Mouse (Mus musculus) lung, adult 18-20 months (tissue): ENCODE results near the gene Agbl3.

ENCODE experiments used
- DNase-seq, 2 experiments: peaks; one replicate each; pipeline ENCODE4 v3.0.0; 2022; ENCODE audit warnings: mixed read lengths in 2 of 2

Agbl3 gene

DNA sequence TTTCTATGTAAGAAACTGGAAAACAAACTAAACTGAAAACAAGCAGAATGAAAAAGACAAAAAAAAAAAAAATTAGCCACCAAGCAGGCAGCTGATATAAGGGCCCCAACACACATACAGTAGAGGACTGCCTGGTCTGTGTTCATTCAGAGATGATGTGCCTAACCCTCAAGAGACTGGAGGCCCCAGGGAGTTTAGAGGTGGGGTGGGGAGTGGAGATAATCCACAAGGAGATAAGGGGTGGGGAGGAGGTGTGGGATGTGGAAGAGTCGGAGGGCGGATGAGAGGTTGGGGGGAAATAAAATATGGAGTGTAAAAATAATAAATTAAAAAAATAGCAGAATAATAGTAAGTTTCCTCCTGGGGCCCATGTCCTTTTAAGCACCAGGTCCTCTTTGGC, 25.4 kb downstream of the Agbl3 start:
- DNase-seq: no peak

GRCm38 (mm10) chr6:34810651-34811050, 30.4 kb downstream of the Agbl3 start:
- no peak for DNase-seq

- no peak for DNase-seq
Observed at GRCm38 (mm10) chr6:34824406-34824805, 44.2 kb downstream of the Agbl3 start.

DNA sequence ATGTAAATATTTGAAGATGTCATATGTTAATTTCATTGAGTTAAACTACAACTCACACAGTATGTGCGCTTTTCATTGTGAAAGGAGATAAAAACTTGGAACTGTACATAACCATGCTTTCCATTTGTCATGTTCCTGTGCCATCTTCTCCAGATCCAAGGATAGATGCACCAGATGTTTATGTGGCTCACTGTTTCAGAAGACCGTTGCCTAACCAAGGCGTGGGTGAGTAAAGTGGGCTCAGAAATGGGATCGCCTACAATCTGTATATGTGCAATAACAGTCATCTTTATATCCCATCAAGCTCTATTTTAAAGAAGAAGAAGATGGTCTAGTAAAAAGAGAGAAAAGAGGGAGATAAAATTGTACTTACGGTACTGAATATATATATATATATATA, 52.1 kb downstream of the Agbl3 start:
- DNase-seq: no peak

DNA sequence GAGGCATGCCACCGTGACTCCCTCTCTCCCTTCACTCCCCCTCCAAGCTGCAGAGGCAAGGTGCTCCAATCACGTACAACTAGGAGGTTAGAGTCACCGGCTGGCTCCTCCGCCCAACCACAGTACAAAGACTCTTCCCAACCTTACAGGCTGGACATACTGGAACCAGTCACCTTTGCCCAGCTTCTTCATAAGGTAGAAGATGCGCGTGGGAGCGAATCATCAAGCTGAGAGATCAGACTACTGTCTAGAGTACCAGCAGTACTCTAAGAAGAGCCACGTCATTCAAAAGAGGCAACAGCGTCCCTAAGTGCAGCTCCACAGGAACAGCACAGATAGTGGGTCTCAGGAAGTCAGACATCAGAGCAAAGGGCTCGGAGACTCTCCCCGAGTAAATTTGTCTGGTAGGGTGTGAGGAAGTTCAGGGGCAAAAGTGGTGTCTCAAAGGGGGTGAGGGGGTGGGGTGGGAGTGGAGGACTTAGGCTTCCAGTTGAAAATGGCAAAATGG, 81.4 kb downstream of the Agbl3 start:
- no peak for DNase-seq

GRCm38 (mm10) chr6:34862381-34862780, 82.1 kb downstream of the Agbl3 start:
- no peak for DNase-seq

GRCm38 (mm10) chr6:34862791-34863403, 82.7 kb downstream of the Agbl3 start, which contains the start of gene Tmem140:
Gene Tmem140 (plus strand): TSS chr6:34863146.
- DNase-seq: peak; percentile 45 to 71

DNA sequence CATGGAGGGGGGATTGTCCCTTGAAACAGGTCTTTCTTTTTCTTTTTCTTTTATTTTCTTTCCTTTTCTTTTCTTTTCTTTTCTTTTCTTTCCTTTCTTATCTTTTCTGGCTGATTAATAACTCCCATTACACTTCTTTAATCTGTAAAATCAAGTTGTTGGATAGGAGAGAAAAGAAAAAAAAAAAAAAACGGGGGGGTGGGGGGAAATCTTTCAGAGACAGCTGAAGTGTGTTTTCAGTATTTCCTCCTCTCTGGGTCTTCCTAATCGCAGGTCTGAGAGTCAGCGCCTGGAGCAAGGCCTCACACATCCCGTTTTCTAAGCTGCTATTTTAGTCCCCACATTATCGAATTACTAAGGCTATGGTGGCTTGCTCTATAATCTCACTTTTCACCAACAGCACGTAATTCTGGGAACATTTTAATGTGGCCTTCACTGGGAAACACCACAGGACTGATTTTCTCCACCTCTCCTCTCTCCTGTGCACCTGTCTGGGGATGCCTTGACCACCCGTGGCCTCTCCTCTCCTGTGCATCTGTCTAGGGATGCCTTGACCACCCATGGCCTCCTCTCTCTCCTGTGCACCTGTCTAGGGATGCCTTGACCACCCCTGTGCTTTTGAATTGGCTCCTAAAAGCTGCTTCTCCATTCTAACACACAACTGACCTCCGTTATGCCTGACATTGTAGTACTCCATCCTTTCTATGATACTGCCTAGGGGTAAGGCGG, 83.7 kb downstream of the Agbl3 start:
- DNase-seq: no peak

DNA sequence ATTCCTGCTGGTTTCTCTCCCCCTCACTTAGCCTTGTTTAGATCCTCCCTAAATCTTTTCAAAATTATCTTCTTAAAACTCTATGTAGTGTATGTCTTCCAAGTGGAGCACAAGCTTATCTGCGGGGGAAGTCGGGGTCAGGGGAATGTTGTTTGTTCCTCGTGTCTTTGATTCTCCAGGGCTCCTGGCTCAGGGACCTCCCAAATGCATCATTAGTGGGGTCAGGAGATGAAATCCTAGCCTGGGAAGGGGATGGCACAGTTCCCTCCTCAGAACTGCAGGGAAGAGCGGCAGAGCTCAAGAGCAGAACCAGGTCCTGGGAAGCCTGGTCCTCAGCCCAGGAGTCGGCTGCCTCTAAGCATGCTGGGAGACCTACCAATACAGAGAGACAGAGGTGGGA, 85.0 kb downstream of the Agbl3 start:
- no peak for DNase-seq

DNA sequence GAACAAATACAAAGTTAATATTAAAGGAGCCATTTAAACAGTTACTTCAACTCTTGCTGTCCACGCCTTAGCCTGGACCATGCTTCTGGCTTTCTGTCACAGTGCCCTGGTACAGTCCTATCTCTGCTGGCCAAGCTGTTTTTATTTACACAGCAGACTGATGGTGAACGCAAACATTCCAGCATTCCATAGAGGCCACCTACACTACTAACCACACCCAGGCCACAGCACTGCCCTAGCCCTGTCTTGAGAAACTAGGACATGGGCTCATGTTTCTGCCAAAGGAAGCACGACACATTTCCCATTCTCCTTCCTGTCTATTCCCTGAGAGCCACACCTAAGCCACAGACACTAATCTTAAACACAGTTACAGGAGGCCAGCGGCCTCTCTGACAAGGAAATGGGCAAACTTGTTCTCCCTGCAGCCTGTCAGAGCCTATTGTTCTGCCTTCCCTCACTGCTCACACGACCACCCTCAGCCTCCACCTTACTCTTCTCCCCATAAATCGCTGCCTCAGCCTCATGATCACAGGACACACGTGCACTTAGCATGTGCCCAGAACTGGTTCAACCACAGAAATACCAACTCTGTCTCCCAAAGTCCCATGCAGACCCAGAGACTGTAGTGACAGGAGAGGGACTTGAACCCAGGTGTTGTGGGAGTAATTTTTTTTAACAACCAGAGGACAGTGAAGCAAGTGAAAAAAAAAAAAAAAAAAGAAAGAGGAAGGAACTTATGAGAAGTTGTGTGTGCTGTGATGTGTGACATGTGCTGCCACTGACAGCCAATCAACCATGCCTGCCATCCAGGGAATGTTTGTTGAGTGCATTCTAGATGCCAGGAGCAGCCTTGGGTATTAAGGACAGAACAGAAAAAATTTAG, 85.7 kb downstream of the Agbl3 start:
- peak; percentile 83 to 89 for DNase-seq

DNA sequence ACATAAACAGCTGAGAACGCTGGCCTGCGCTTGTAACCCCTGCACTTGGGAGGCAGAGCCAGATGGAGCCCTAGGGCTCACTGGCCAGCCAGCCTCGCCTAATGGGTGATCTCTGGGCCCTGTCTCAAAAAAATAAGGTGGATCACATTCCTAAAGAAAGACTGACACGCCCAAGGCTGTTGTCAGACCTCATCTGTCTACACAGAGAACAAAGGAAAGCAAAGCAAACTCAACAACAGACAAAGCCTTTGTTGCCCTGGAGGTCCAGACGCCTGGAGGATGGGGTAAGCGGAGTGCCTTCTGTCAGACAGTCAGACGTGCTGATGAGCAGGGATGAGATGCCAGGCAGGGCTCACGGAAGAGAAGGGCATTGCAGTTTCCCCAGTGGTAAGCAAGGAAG, 86.6 kb downstream of the Agbl3 start:
- peak in 1 of 2 experiments; percentile 43 for DNase-seq

DNA sequence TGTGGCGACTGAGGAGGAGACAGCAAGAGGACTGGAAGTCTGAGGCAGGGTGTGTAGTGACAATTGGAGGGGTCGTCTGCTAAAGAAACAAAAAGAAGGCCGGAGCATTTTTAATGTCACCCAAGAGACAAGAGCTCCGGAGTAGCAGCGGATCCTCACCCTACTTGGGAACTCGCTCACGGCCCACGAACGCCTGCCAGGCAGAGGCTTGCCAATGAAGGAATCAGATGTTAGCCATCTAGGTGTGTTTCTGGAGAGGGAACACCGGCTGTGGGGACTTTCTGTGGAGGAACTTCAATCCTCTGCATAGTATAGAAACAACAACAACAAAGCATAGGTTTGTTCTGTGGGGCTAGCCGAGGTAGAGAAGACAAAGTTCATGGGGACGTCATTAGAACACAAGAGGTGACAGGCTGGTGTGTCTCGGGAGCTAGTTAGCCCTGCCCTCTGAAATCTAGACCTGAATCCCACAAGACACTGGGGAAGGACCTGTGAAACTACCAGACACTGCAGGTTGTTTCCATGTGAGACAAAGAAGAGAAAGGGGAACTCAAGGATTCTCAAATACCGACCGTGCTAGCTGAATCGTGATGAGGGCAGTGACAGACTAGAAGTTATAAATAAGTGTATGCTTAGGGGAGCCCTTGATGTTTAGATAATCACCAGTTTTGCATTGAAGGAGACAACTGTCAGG, 87.2 kb downstream of the Agbl3 start:
- DNase-seq: no peak

DNA sequence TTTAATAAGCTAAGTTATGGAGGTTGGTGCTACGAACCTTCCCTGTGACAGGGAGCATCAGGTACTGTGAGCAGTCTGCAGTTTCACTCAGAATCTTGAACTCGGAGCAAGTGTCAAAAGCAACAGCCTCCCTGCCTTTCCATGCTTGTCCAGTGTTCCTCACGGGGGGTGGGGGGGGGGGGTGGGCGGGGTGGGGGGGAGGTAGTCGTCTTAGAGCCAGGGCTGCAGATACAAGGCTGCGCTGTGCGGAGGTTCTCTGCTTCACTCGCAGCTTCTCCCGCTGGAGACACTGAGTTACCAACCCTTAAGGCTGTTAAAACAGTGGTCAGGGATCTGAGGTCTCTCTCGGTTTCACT, 87.7 kb downstream of the Agbl3 start:
- DNase-seq: no peak

- DNase-seq: no peak
Observed at GRCm38 (mm10) chr6:34868507-34869217, 88.4 kb downstream of the Agbl3 start.

DNA sequence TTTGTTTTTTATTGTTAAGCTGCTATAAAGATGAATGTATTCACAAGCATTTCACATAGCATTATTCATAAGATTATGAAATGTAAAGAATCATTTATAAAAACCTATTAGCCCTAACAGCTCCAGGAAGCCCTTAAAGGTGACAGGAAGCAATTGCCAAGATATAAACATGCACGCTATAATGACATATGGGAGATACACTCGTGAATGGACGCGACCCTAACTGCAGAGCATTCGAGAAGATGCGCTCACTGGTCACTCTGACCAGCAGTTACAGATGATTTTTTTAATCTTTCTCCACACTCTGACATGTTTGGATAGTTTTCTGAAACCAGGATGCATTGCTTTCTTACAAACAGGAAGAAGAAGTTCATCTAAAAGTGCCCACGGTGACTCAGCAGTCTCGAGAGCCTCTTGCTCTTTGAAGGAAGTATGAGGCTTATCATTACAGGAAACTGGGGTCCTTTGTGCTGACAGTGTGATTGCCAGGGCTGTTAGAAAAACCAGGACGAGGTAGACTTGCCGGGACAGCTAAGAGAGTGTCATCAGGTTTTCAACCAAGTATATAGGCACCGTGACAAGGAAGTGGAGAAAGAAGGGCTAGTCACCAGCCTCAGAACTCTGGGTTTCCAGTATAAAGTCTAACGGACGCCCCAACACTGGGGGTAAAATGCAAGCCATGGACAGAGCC, 89.1 kb downstream of the Agbl3 start:
- peak; percentile 52 to 69 for DNase-seq

DNA sequence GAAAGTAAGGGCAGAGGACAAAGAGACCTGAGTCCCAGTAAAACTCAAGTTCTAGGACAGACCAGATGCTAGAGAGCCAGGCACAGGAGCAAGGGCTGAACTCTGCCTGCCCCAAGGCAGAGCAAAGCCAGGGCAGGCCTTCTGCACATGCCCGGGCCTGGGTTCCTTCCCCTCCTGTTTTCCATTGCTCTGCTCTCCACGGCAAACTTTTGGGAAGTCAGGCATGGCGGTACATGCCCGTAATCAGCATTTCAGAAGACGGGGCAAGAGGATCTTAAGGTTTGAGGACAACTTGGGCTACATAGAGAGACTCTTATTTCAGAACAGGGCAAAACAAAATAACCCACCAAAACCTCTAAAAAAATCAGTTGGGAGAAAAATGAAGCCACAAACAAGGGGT, 89.9 kb downstream of the Agbl3 start:
- DNase-seq: no peak

DNA sequence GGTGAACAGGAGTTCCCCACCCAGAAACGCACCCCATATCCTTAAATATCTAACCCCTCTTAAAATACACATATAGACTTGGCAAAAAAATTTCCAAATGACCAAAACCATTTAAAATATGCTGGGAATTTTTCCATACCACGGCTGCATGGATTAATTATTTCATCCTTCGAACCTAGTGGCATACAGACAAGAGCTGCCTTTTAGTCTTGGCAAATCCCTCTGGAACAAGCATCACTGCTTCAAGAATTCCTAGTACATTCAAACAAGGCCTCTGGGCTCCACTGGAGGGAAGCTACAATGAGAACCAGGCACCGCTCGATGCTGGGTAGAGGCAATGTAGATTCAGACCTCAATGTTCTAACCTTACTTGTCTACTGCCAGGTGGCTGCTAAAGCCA, 90.5 kb downstream of the Agbl3 start:
- no peak for DNase-seq

- no peak for DNase-seq
Observed at GRCm38 (mm10) chr6:34871929-34872328, 91.7 kb downstream of the Agbl3 start.

GRCm38 (mm10) chr6:34872871-34873270, 92.6 kb downstream of the Agbl3 start:
- DNase-seq: no peak

DNA sequence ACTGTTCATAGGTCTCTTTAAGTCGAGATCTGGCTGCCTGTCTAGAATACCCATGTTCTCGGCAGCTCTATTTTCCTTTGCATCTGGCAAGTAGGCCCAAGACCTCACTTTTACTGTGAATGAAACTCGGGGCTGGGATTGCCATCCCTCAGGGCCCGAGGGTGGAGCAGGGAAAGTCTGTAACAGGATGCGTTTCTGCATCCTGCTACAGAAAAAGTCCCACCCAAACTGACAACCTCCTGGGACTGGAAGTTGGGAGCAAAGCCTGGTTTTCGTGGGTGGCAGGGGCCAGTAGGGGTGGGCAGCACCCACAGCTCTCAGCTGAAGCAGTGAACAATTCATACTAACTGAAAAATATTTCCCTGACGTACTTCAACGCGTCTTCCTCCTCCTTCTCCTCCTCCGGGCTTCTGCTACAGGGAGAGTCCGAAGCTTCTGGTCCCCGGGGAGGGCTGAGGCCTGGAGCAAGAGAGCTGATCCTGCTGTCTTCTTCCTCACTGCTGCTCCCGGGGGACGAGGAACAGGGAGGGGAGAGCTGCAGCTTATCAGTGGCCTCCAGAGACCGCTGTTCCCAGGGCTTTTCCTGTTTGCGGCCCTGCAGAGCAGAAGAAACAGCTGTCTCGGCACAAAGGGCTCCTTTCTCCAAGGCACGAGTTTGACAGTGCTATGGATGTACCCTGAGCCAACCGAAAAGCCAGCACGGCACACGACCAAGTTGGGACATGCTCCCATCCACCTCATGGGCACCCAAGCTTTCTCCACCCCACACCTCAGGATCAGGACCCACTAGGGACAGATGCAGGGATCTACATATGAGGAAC, 94.1 kb downstream of the Agbl3 start:
- peak; percentile 77 to 81 for DNase-seq
